Mouse (Mus musculus): ENCODE data around the gene Vmn1r215. TPM values are rescaled to one million over a fixed set of nuclear protein-coding genes. Genes with fewer than 3 reads are reported as not detected.
"Not testable (repeated sequence)": the region's sequence is repeated elsewhere in the genome, so short reads cannot be mapped to it uniquely, and the experiment has no call there.

Vmn1r215 gene
- polyA plus RNA-seq, 1 experiment: not detected

DNA sequence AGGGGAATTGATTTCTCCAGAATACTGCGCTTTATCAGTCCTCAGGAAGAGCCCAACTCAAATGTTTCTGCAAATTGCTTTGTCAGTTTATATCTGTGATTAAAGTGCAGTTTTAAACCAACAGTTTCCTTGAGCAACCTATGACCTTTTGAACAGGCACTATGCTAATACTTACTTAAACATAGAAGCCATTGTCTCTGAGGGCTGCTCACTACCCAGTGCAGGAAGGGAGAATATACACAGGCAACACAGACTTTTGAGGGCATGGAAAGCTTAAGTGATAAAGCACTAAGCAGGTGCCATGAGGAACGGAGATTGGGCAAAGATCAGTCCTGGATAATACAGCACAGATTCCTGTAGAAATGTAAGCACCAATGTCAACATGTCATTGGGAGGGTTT is 1.5 kb downstream of the Vmn1r215 start:
- H3K27me3 ChIP-seq (ENCODE audit: control insufficient read depth, insufficient read depth, insufficient read length): no peaks in the 10 kb centered on the region
- no peaks in the 10 kb centered on the region for H3K36me3 ChIP-seq (ENCODE audit: control insufficient read depth, insufficient read depth)
- no peak overlapping the region for H3ac ChIP-seq (ENCODE audit: control insufficient read depth, insufficient read length, low read depth)
- H3K79me2 ChIP-seq (ENCODE audit: control insufficient read depth, insufficient read depth): no peaks in the 10 kb centered on the region
- H3K79me3 ChIP-seq (ENCODE audit: low read depth): no peaks in the 10 kb centered on the region
- no peak overlapping the region for H3K4me3 ChIP-seq (ENCODE audit: insufficient read depth, poor library complexity, severe bottlenecking)
- TF ChIP-seq CTCF (IDR thresholded peaks at IDR 0.05; ENCODE audit: control insufficient read depth, insufficient read depth, insufficient read length) (no peak), FOSL1 (IDR thresholded peaks at IDR 0.05; ENCODE audit: insufficient read depth, low read length, poor library complexity, severe bottlenecking) (no peak), MYOG (IDR thresholded peaks at IDR 0.05; ENCODE audit: control insufficient read depth, extremely low read depth, insufficient read length) (no peak)

DNA sequence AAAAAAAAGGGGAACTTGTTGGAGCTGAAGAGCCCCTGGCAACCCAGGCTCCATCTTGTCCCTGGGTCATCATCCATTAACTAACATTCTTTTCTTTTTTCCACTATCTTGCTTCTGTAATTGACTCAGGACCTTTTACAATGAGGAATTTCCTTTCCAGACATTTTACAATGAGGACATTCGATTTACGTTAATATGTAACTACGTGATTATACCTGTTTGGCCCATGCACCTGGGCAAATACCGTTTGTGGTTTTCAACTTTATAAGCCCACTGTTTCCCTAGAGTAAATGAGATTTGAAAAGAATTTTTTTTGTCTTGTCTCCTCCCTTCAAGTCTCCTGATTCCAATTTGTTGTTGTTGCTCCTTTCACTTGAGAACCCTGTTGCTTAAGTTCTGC is 26.6 kb downstream of the Vmn1r215 start:
- TF ChIP-seq FOSL1 (IDR thresholded peaks at IDR 0.05; ENCODE audit: insufficient read depth, low read length, poor library complexity, severe bottlenecking): no peak

DNA sequence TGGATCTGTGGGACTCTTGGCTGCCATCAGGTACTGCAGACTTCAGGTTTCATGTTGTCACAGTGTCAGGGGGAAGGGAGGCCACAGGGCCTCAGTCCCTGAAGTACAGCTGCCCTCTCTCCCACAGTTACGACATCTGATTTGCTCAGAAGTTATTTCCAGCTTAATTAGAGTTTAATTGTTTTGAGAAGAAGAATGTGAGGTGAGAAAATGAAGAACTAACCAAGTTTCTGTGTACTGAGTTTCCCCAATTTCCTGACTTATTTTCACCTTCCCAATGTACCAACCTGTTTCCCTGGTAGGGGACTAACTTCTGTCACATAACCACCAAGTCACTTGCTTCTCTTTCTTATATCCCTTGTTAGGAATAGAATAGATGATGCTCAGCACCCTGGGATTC is 50.3 kb downstream of the Vmn1r215 start, which contains the start of gene Vmn1r217:
TSS of gene Vmn1r217 (minus strand) at position 101 of the 400 bp plus-strand sequence.
- not testable (repeated sequence) for H3ac ChIP-seq (ENCODE audit: control insufficient read depth, insufficient read length, low read depth); H3K79me2 ChIP-seq (ENCODE audit: control insufficient read depth, insufficient read depth); H3K36me3 ChIP-seq (ENCODE audit: control insufficient read depth, insufficient read depth); H3K4me3 ChIP-seq (ENCODE audit: insufficient read depth, poor library complexity, severe bottlenecking); H3K79me3 ChIP-seq (ENCODE audit: low read depth); H3K27me3 ChIP-seq (ENCODE audit: control insufficient read depth, insufficient read depth, insufficient read length)

More for the DNA sequence above, 26.6 kb downstream of the Vmn1r215 start:
- Histone ChIP-seq H3ac (ENCODE audit: control insufficient read depth, insufficient read length, low read depth) (no peak overlapping the region), H3K36me3 (ENCODE audit: control insufficient read depth, insufficient read depth) (no peaks in the 10 kb centered on the region), H3K79me3 (ENCODE audit: low read depth) (no peaks in the 10 kb centered on the region), H3K4me3 (ENCODE audit: insufficient read depth, poor library complexity, severe bottlenecking) (no peak overlapping the region), H3K79me2 (ENCODE audit: control insufficient read depth, insufficient read depth) (no peaks in the 10 kb centered on the region), H3K27me3 (ENCODE audit: control insufficient read depth, insufficient read depth, insufficient read length) (no peaks in the 10 kb centered on the region)

DNA sequence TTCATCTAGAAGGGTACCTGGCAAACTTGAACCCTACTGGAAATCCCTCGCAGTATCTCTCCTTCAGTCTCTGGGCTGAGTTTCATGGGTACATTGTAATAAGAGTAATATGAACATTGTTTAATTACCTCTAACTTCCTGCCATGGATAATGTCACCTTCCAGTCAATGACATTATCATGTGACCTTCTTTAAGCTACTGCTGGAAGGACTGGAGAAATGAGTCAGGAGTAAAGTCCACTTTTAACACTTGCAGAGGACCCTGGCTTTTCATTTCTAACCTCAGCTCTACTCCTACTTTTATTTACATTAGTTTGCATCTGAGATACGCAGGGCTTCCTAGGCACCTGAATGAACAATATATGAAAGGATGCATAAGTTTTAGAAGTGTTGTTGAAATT is 52.8 kb downstream of the Vmn1r215 start:
- TF ChIP-seq USF1 (IDR thresholded peaks at IDR 0.05; ENCODE audit: low read depth) (no peak), MAX (IDR thresholded peaks at IDR 0.05) (no peak), MYOG (IDR thresholded peaks at IDR 0.05; ENCODE audit: control insufficient read depth, extremely low read depth, insufficient read length) (no peak)

More for the DNA sequence above, 52.8 kb downstream of the Vmn1r215 start:
- no peak overlapping the region for H3ac ChIP-seq (ENCODE audit: control insufficient read depth, insufficient read length, low read depth)
- H3K36me3 ChIP-seq (ENCODE audit: control insufficient read depth, insufficient read depth): no peaks in the 10 kb centered on the region
- no peaks in the 10 kb centered on the region for H3K27me3 ChIP-seq (ENCODE audit: control insufficient read depth, insufficient read depth, insufficient read length)
- H3K79me2 ChIP-seq (ENCODE audit: control insufficient read depth, insufficient read depth): no peaks in the 10 kb centered on the region
- no peak overlapping the region for H3K4me3 ChIP-seq (ENCODE audit: insufficient read depth, poor library complexity, severe bottlenecking)
- H3K79me3 ChIP-seq (ENCODE audit: low read depth): no peaks in the 10 kb centered on the region

Other genes starting within 250 kb of the Vmn1r215 start
- gene Vmn1r210, start 236.7 kb upstream of the Vmn1r215 start, polyA plus RNA-seq (2012; fragmentation: generic; extraction: Trizol): not detected
- gene Vmn1r211, start 210.5 kb upstream of the Vmn1r215 start, polyA plus RNA-seq (2012; fragmentation: generic; extraction: Trizol): not detected
- not detected for gene Vmn1r212, start 183.8 kb upstream of the Vmn1r215 start, polyA plus RNA-seq (2012; fragmentation: generic; extraction: Trizol)
- not detected for gene Vmn1r213, start 60.4 kb upstream of the Vmn1r215 start, polyA plus RNA-seq (2012; fragmentation: generic; extraction: Trizol)
- not detected for gene Vmn1r214, start 37.6 kb upstream of the Vmn1r215 start, polyA plus RNA-seq (2012; fragmentation: generic; extraction: Trizol)
- not detected for gene Vmn1r217, start 50.2 kb downstream of the Vmn1r215 start, polyA plus RNA-seq (2012; fragmentation: generic; extraction: Trizol)
- not detected for gene Vmn1r218, start 65.1 kb downstream of the Vmn1r215 start, polyA plus RNA-seq (2012; fragmentation: generic; extraction: Trizol)
- not detected for gene Vmn1r219, start 91.3 kb downstream of the Vmn1r215 start, polyA plus RNA-seq (2012; fragmentation: generic; extraction: Trizol)
- gene Vmn1r220, start 120.0 kb downstream of the Vmn1r215 start, polyA plus RNA-seq (2012; fragmentation: generic; extraction: Trizol): not detected
- not detected for gene Vmn1r221, start 146.1 kb downstream of the Vmn1r215 start, polyA plus RNA-seq (2012; fragmentation: generic; extraction: Trizol)
- not detected for gene Vmn1r222, start 167.9 kb downstream of the Vmn1r215 start, polyA plus RNA-seq (2012; fragmentation: generic; extraction: Trizol)
- gene Vmn1r223, start 179.1 kb downstream of the Vmn1r215 start, polyA plus RNA-seq (2012; fragmentation: generic; extraction: Trizol): not detected